Mouse (Mus musculus): ENCODE measurements at regions not wholly inside any gene's neighbourhood (a gene's known extent, or its start where the extent isn't known, plus 50 kb on each side); places are given as distances from the start of the nearest gene placed in this dataset.

DNA sequence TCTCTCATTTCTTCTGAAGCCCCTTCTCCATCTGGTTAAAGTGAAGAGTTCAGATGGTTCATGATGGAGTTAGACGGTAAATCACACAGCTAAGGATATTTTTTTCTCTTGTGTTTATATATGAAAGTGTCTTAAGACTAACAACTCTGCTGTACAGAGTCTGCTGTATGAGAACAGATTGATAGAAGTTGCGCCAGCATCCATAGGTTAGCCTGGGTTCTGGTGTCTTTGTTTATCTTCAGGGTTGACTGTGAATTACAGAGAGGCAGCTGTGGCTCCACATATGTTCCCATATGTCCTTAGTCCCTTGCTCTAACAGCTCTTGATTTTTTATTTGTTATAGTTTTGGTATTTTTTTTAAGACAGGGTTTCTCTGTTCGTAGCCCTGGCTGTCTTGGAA, 334.9 kb upstream of the Api5 start:
- no peaks in the 10 kb centered on the region for H3K27me3 ChIP-seq (ENCODE audit: control insufficient read depth, insufficient read depth, low read depth, low read length)
- no peaks in the 10 kb centered on the region for H3K9me3 ChIP-seq (ENCODE audit: control insufficient read depth, low read length)
- no peak overlapping the region for H3K27ac ChIP-seq (ENCODE audit: low read length)
- H3K9ac ChIP-seq (ENCODE audit: low read length) = no peak overlapping the region
- H3K36me3 ChIP-seq (ENCODE audit: control insufficient read depth, insufficient read depth, low read length) = no peaks in the 10 kb centered on the region
- no peak overlapping the region for H3K4me2 ChIP-seq (ENCODE audit: low read depth, low read length)
- H3K4me3 ChIP-seq (ENCODE audit: low read length) = no peak overlapping the region
- peak; percentile 78 for ATAC-seq (ENCODE audit: low read depth)
- H3K4me1 ChIP-seq (replicated peaks; ENCODE audit: control insufficient read depth, insufficient read depth, low read length) = no peaks in the 10 kb centered on the region
- 36% methylated on average over 3 of the region's 3 CpGs for WGBS

DNA sequence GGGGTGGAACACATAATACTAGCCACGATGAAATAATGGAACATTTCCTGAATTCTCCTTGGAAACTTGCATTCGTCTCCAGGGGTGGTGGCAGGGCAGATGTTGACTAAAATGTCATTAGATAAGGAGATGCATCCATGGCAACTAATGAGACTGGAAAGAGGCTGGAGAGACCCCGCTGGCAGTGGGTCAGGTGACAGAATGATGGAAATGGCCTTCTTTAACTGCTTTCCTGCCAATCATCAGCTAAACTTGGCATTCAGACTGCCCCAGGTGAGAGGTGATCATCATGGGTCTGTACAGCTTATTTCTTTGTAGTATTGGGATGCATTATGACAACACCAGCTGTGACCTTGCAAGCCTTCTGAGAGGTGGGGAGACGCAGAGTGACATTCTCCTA, 334.3 kb upstream of the Api5 start:
- no peak for ATAC-seq (ENCODE audit: low read depth)
- no peak overlapping the region for H3K27ac ChIP-seq (ENCODE audit: low read length)
- H3K9ac ChIP-seq (ENCODE audit: low read length) = no peak overlapping the region
- H3K4me2 ChIP-seq (ENCODE audit: low read depth, low read length) = no peak overlapping the region
- 23% methylated on average over 4 of the region's 4 CpGs for WGBS
- no peak overlapping the region for H3K4me3 ChIP-seq (ENCODE audit: low read length)
- H3K4me1 ChIP-seq (replicated peaks; ENCODE audit: control insufficient read depth, insufficient read depth, low read length) = no peaks in the 10 kb centered on the region
- no peaks in the 10 kb centered on the region for H3K36me3 ChIP-seq (ENCODE audit: control insufficient read depth, insufficient read depth, low read length)
- H3K9me3 ChIP-seq (ENCODE audit: control insufficient read depth, low read length) = no peaks in the 10 kb centered on the region
- no peaks in the 10 kb centered on the region for H3K27me3 ChIP-seq (ENCODE audit: control insufficient read depth, insufficient read depth, low read depth, low read length)

- no peak for ATAC-seq (ENCODE audit: low read depth)
- Histone ChIP-seq H3K9ac (ENCODE audit: low read length) (no peak overlapping the region), H3K9me3 (ENCODE audit: control insufficient read depth, low read length) (peaks cover 3% of the 10 kb centered on the region; the same call in 1 of the 2 replicates), H3K4me3 (ENCODE audit: low read length) (no peak overlapping the region), H3K27ac (ENCODE audit: low read length) (no peak overlapping the region), H3K4me1 (replicated peaks; ENCODE audit: control insufficient read depth, insufficient read depth, low read length) (no peaks in the 10 kb centered on the region), H3K4me2 (ENCODE audit: low read depth, low read length) (no peak overlapping the region), H3K27me3 (ENCODE audit: control insufficient read depth, insufficient read depth, low read depth, low read length) (no peaks in the 10 kb centered on the region), H3K36me3 (ENCODE audit: control insufficient read depth, insufficient read depth, low read length) (no peaks in the 10 kb centered on the region)
- 93% methylated on average over 2 of the region's 2 CpGs for WGBS
Measured at GRCm38 (mm10) chr2:94766524-94766923, 328.6 kb upstream of the Api5 start.

DNA sequence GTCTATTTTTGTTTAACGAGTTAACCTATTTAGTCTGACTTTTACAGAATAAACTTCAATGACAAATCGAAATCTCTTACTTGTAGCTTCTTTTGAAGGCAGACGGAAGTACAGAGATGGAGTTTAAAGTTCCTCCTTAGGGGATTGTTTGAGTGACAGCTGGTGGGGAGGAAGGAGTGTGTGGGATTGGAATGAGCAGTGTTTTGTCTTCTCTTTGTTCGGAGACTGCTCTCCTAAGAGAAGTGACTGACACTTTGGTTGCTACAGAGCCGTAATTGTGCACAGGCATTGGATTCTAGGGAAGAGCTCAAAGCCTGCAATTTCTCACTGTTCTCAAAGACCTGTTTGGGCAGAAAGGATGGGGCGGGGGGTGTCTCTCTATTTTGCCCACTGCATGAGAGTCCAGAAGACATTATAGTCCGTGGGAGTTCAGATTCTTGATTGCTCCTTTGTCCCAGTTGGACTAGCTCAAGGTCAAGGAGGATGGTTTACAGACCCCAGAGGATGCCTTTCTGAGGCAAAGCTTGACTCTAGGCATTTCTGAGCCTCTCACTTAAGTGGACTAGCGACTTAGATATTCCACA, 327.0 kb upstream of the Api5 start:
- Histone ChIP-seq H3K27me3 (ENCODE audit: control insufficient read depth, insufficient read depth, low read depth, low read length) (no peaks in the 10 kb centered on the region), H3K9ac (ENCODE audit: low read length) (no peak overlapping the region), H3K27ac (ENCODE audit: low read length) (no peak overlapping the region), H3K9me3 (ENCODE audit: control insufficient read depth, low read length) (peaks cover 3% of the 10 kb centered on the region; the same call in 1 of the 2 replicates), H3K4me1 (replicated peaks; ENCODE audit: control insufficient read depth, insufficient read depth, low read length) (no peaks in the 10 kb centered on the region), H3K4me2 (ENCODE audit: low read depth, low read length) (no peak overlapping the region), H3K4me3 (ENCODE audit: low read length) (no peak overlapping the region), H3K36me3 (ENCODE audit: control insufficient read depth, insufficient read depth, low read length) (no peaks in the 10 kb centered on the region)
- ATAC-seq (ENCODE audit: low read depth) = no peak
- WGBS = 40% methylated on average over 8 of the region's 8 CpGs

GRCm38 (mm10) chr2:94764451-94764850, 326.5 kb upstream of the Api5 start:
- Histone ChIP-seq H3K9ac (ENCODE audit: low read length) (no peak overlapping the region), H3K27me3 (ENCODE audit: control insufficient read depth, insufficient read depth, low read depth, low read length) (no peaks in the 10 kb centered on the region), H3K36me3 (ENCODE audit: control insufficient read depth, insufficient read depth, low read length) (no peaks in the 10 kb centered on the region), H3K4me1 (replicated peaks; ENCODE audit: control insufficient read depth, insufficient read depth, low read length) (no peaks in the 10 kb centered on the region), H3K27ac (ENCODE audit: low read length) (no peak overlapping the region), H3K4me3 (ENCODE audit: low read length) (no peak overlapping the region), H3K4me2 (ENCODE audit: low read depth, low read length) (no peak overlapping the region), H3K9me3 (ENCODE audit: control insufficient read depth, low read length) (peaks cover 3% of the 10 kb centered on the region; the same call in 1 of the 2 replicates)
- ATAC-seq (ENCODE audit: low read depth) = no peak
- 23% methylated on average over 3 of the region's 3 CpGs for WGBS

- Histone ChIP-seq H3K36me3 (ENCODE audit: control insufficient read depth, insufficient read depth, low read length) (no peaks in the 10 kb centered on the region), H3K9ac (ENCODE audit: low read length) (no peak overlapping the region), H3K27ac (ENCODE audit: low read length) (no peak overlapping the region), H3K4me1 (replicated peaks; ENCODE audit: control insufficient read depth, insufficient read depth, low read length) (no peaks in the 10 kb centered on the region), H3K4me3 (ENCODE audit: low read length) (no peak overlapping the region), H3K27me3 (ENCODE audit: control insufficient read depth, insufficient read depth, low read depth, low read length) (no peaks in the 10 kb centered on the region), H3K4me2 (ENCODE audit: low read depth, low read length) (no peak overlapping the region), H3K9me3 (ENCODE audit: control insufficient read depth, low read length) (no peaks in the 10 kb centered on the region)
- WGBS = 79% methylated on average over 3 of the region's 3 CpGs
- no peak for ATAC-seq (ENCODE audit: low read depth)
Measured at GRCm38 (mm10) chr2:94748161-94748711, 310.3 kb upstream of the Api5 start.

DNA sequence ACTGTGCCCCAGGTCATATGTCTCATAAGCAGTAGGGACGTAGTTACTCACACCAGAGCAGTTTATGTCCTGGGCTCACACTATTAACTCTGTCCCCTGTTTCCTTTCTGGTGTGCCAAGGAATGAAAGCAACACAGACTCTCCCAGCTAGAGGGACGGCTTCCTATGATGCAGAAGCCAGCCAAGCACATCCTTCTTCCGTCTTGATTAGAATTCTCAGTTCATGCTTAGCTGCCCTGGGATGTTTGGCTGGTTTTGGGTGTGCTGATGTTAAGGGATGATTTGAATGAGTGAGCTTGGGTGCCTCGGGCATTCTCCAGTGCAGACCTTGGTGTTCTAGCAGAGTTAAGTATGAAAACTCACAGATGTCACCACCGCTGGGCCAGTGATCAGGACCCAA, 291.9 kb upstream of the Api5 start:
- 71% methylated on average over 5 of the region's 5 CpGs for WGBS
- Histone ChIP-seq H3K9ac (ENCODE audit: low read length) (no peak overlapping the region), H3K27ac (ENCODE audit: low read length) (no peak overlapping the region), H3K4me2 (ENCODE audit: low read depth, low read length) (no peak overlapping the region), H3K36me3 (ENCODE audit: control insufficient read depth, insufficient read depth, low read length) (no peaks in the 10 kb centered on the region), H3K27me3 (ENCODE audit: control insufficient read depth, insufficient read depth, low read depth, low read length) (no peaks in the 10 kb centered on the region), H3K4me1 (replicated peaks; ENCODE audit: control insufficient read depth, insufficient read depth, low read length) (no peaks in the 10 kb centered on the region), H3K9me3 (ENCODE audit: control insufficient read depth, low read length) (no peaks in the 10 kb centered on the region), H3K4me3 (ENCODE audit: low read length) (no peak overlapping the region)
- ATAC-seq (ENCODE audit: low read depth) = no peak

DNA sequence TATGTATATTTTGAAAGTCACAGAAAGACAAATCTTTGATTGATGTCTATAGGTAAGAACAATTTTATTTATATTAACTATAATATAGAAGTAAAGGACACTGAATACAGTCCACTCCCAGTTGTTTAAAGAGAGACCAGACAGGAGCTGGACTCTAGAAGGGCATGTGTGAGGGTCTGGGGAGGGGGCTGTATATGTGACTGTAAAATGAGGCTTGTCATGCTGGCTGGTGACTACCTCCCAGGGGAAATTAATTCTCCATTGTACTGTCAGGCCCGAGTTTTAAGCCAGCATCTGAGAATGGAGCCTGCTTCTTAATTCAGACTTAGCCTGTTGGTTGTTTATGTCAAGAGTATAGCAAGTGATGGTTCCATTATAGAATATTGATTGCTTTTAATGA, 261.4 kb upstream of the Api5 start:
- Histone ChIP-seq H3K9ac (ENCODE audit: low read length) (no peak overlapping the region), H3K9me3 (ENCODE audit: control insufficient read depth, low read length) (no peaks in the 10 kb centered on the region), H3K4me3 (ENCODE audit: low read length) (no peak overlapping the region), H3K27me3 (ENCODE audit: control insufficient read depth, insufficient read depth, low read depth, low read length) (no peaks in the 10 kb centered on the region), H3K4me2 (ENCODE audit: low read depth, low read length) (no peak overlapping the region), H3K36me3 (ENCODE audit: control insufficient read depth, insufficient read depth, low read length) (no peaks in the 10 kb centered on the region), H3K27ac (ENCODE audit: low read length) (no peak overlapping the region), H3K4me1 (replicated peaks; ENCODE audit: control insufficient read depth, insufficient read depth, low read length) (no peaks in the 10 kb centered on the region)
- 28% methylated on average over 1 of the region's 1 CpGs for WGBS
- no peak for ATAC-seq (ENCODE audit: low read depth)

- Histone ChIP-seq H3K4me3 (ENCODE audit: low read length) (no peak overlapping the region), H3K4me2 (ENCODE audit: low read depth, low read length) (no peak overlapping the region), H3K9ac (ENCODE audit: low read length) (no peak overlapping the region), H3K27me3 (ENCODE audit: control insufficient read depth, insufficient read depth, low read depth, low read length) (no peaks in the 10 kb centered on the region), H3K9me3 (ENCODE audit: control insufficient read depth, low read length) (no peaks in the 10 kb centered on the region), H3K4me1 (replicated peaks; ENCODE audit: control insufficient read depth, insufficient read depth, low read length) (no peaks in the 10 kb centered on the region), H3K36me3 (ENCODE audit: control insufficient read depth, insufficient read depth, low read length) (no peaks in the 10 kb centered on the region), H3K27ac (ENCODE audit: low read length) (no peak overlapping the region)
- 66% methylated on average over 3 of the region's 3 CpGs for WGBS
- ATAC-seq (ENCODE audit: low read depth) = no peak
Measured at GRCm38 (mm10) chr2:94695212-94695611, 257.3 kb upstream of the Api5 start.

- no peaks in the 10 kb centered on the region for H3K36me3 ChIP-seq (ENCODE audit: control insufficient read depth, insufficient read depth, low read length)
- ATAC-seq (ENCODE audit: low read depth) = no peak
Measured at GRCm38 (mm10) chr2:94690560-94690959, 252.6 kb upstream of the Api5 start.

More at GRCm38 (mm10) chr2:94690560-94690959, 252.6 kb upstream of the Api5 start:
- H3K27ac ChIP-seq (ENCODE audit: low read length) = no peak overlapping the region
- WGBS = 19% methylated on average over 4 of the region's 4 CpGs
- no peaks in the 10 kb centered on the region for H3K27me3 ChIP-seq (ENCODE audit: control insufficient read depth, insufficient read depth, low read depth, low read length)
- H3K4me2 ChIP-seq (ENCODE audit: low read depth, low read length) = no peak overlapping the region
- H3K4me3 ChIP-seq (ENCODE audit: low read length) = no peak overlapping the region
- no peaks in the 10 kb centered on the region for H3K4me1 ChIP-seq (replicated peaks; ENCODE audit: control insufficient read depth, insufficient read depth, low read length)
- no peak overlapping the region for H3K9ac ChIP-seq (ENCODE audit: low read length)
- no peaks in the 10 kb centered on the region for H3K9me3 ChIP-seq (ENCODE audit: control insufficient read depth, low read length)

Data from lung, embryonic 16.5 days (tissue).